Mouse (Mus musculus) midbrain, postnatal 0 days (tissue): Measurements from ENCODE around the gene Cd320. TPM values are rescaled to one million over a fixed set of nuclear protein-coding genes. Genes with fewer than 3 reads are reported as not detected.
A peak's percentile ranks its signal among the peaks of the same experiment; 100 is the strongest.

Experiments used
- ATAC-seq: fragments of 200-750 bp; cut with Nextera tagmentation; 2 replicates; pipeline ENCODE4 v1.8.0; 2017; ENCODE audit warnings: moderate number of reproducible peaks, mild to moderate bottlenecking, moderate TSS enrichment, moderate library complexity; ENCODE audit not compliant: low FRiP score
- DNase-seq: peaks from one replicate; pipeline ENCODE4 v3.0.0-alpha.2; 2015; ENCODE audit warnings: low spot score
- H3K27ac ChIP-seq: fragments of 300-500 bp; sonication (generic); 2 replicates; pipeline ENCODE4 v1.5.1; 2014; ENCODE audit warnings: low read depth, mild to moderate bottlenecking, low read length, mixed read lengths
- H3K27me3 ChIP-seq: fragments of 300-500 bp; sonication (generic); 2 replicates; pipeline ENCODE4 v1.6.1; 2014; ENCODE audit warnings: low read length, control low read depth, mixed read lengths; ENCODE audit not compliant: insufficient read depth
- H3K36me3 ChIP-seq: fragments of 300-500 bp; sonication (generic); 2 replicates; pipeline ENCODE4 v1.6.1; 2014; ENCODE audit warnings: low read length, control low read depth, mixed read lengths; ENCODE audit not compliant: insufficient read depth
- H3K4me1 ChIP-seq: fragments of 300-500 bp; sonication (generic); 2 replicates; pipeline ENCODE4 v1.6.1; 2014; ENCODE audit warnings: mild to moderate bottlenecking, control low read depth, antibody characterized with exemption, low read length, mixed read lengths; ENCODE audit not compliant: insufficient read depth
- H3K4me2 ChIP-seq: fragments of 300-500 bp; sonication (generic); 2 replicates; pipeline ENCODE4 v1.6.1; 2014; ENCODE audit warnings: low read depth, mild to moderate bottlenecking, low read length, mixed read lengths; ENCODE audit not compliant: poor library complexity, severe bottlenecking
- H3K4me3 ChIP-seq: fragments of 300-500 bp; sonication (generic); 2 replicates; pipeline ENCODE4 v1.5.1; 2014; ENCODE audit warnings: low read depth, mild to moderate bottlenecking, low read length, moderate library complexity
- H3K9ac ChIP-seq: fragments of 300-500 bp; sonication (generic); replicated peaks from 2 replicates; pipeline ENCODE4 v1.6.1; 2014; ENCODE audit warnings: mild to moderate bottlenecking, low read length, moderate library complexity, mixed read lengths; ENCODE audit not compliant: poor library complexity, severe bottlenecking
- H3K9me3 ChIP-seq: fragments of 300-500 bp; sonication (generic); 2 replicates; pipeline ENCODE4 v1.6.1; 2016; ENCODE audit warnings: low read length, control low read depth
- CTCF ChIP-seq: IDR thresholded peaks from 2 replicates; pipeline ENCODE4 v1.5.1; 2016; ENCODE audit warnings: antibody characterized with exemption, mild to moderate bottlenecking
- WGBS: fragments of 180-500 bp; shearing (Covaris S2); extraction: QIAGEN DNeasy Blood & Tissue Kit; methylation state at CpG from one replicate; pipeline ENCODE4 v1.1.7; 2014; 5-methylcytosine and 5-hydroxymethylcytosine counted together
- polyA plus RNA-seq: library from polyadenylated mRNA; unstranded; fragments of >200 nt; fragmentation: Nextera tagmentation; extraction: Ambion mirVana; gene quantifications from 2 replicates; pipeline ENCODE4 v1.2.1, GENCODE M21; 2015
- total RNA-seq: library from RNA; depleted of rRNA; stranded (reverse); fragments of >200 nt; gene quantifications from 2 replicates; pipeline ENCODE4 v1.2.3, GENCODE M21; 2014; rRNA removed

The Cd320 gene
- total RNA-seq, result 24.4 and 26.7 TPM in 2 replicates
- 46.8 and 50.0 TPM in 2 replicates for polyA plus RNA-seq

DNA sequence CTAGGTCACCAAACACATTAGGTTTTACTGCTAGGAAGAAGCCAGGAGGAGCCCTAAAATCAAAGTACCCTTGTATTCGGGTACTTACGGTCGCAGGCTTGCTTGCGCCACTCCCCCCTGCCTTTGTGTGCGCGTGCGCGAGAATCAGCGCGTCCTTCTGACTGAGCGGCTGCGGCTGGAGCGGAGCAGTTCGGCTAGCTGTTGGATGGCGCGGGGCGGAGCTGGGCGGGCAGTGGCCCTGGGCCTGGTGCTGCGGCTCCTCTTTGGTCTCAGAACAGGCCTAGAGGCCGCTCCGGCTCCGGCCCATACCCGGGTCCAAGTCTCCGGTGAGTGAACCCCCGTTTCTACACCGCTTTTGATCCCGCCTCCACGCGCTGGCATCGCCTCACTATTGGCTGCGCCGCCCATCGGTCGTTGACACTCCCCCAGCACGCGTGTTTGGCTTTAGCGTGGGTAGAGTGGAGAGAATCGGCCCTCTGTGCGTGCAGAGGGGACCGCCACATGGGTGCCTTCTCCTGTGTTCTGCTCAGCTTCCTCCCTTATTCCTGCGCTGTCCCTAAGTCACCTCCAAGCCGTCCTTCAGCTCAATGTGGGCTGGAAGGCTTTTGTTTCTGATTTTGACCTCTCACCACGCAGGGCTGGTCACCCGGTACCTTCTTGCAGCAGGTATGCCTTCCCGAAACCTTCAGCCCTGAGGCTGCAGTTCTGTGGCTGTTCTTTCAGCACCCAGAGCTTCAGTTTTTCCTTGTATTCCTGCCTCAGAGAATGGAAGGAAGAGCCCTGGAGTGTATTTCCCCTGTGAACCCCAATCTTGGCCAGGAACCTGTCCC lies at the start of gene Cd320:
Gene Cd320, plus strand, starts transcription at position 126 of the 830 bp plus-strand sequence.
- WGBS, result under 1% methylated on average over 44 of the region's 45 CpGs
- peak; percentile 35 for TF ChIP-seq CTCF

DNA sequence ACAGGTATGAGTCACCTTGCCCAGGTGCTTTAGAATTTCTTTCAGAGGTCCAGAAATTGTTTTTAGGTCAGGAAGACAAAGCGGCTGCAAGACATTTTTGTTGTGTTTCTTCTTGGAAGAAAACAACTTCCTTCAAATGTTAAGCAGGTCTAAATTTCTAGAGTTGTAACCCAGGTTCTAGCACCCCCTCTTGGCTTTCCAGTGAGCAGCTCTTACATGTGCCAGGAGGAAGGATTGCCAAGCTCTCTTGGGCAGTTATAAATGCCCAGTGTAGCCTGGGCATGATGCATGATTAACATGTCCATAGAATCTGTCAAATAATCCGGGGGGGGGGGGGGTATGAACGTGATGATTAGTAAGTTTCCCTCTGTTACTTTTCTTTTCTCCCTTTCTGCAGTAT lies 44.6 kb upstream of the Cd320 start:
- no peak for ATAC-seq

More for the DNA sequence above, at the start of gene Cd320:
- Histone ChIP-seq H3K27ac (peak within 1 kb of the TSS; percentile 77), H3K27me3 (no peaks in the 10 kb centered on the region), H3K9me3 (no peaks in the 10 kb centered on the region), H3K36me3 (peaks cover 11% of the 10 kb centered on the region), H3K9ac (peak within 1 kb of the TSS; percentile 77), H3K4me2 (peak within 1 kb of the TSS; percentile 81), H3K4me3 (peak within 1 kb of the TSS; percentile 85), H3K4me1 (peaks cover 8% of the 10 kb centered on the region)
- peak; percentile 93 for DNase-seq
- ATAC-seq, result peak; percentile 94

DNA sequence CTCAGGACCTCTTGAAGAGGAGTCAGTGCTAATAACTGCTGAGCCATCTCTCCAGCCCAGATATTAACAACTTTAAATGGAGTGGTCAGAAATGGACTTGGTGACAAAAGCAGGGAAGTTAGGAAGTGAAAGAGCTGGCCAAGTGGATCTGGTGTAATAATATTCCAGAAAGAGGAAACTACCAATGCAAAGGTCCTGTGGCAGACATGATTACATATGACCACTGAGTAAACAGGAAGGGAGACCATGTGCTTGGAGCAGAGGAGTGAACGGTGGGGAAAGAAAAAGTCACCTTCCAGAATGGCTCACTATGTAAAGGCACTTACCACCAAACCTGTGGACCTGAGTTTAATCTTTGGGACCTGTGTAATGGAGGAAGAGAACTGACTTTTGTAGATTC lies 43.6 kb upstream of the Cd320 start:
- Histone ChIP-seq H3K36me3 (no peaks in the 10 kb centered on the region), H3K27me3 (no peaks in the 10 kb centered on the region), H3K9me3 (no peaks in the 10 kb centered on the region), H3K27ac (no peak overlapping the region), H3K4me3 (no peak overlapping the region), H3K4me2 (no peak overlapping the region), H3K9ac (no peak overlapping the region), H3K4me1 (no peaks in the 10 kb centered on the region)
- no peak for TF ChIP-seq CTCF
- 59% methylated on average over 1 of the region's 1 CpGs for WGBS
- DNase-seq (no peak), ATAC-seq (no peak)

More for the DNA sequence above, 44.6 kb upstream of the Cd320 start:
- Histone ChIP-seq H3K4me3 (no peak overlapping the region), H3K27ac (no peak overlapping the region), H3K27me3 (no peaks in the 10 kb centered on the region), H3K9me3 (no peaks in the 10 kb centered on the region), H3K4me1 (no peaks in the 10 kb centered on the region), H3K4me2 (no peak overlapping the region), H3K9ac (no peak overlapping the region), H3K36me3 (no peaks in the 10 kb centered on the region)
- peak; percentile 67 for DNase-seq
- 49% methylated on average over 3 of the region's 3 CpGs for WGBS
- peak; percentile 55 for TF ChIP-seq CTCF

DNA sequence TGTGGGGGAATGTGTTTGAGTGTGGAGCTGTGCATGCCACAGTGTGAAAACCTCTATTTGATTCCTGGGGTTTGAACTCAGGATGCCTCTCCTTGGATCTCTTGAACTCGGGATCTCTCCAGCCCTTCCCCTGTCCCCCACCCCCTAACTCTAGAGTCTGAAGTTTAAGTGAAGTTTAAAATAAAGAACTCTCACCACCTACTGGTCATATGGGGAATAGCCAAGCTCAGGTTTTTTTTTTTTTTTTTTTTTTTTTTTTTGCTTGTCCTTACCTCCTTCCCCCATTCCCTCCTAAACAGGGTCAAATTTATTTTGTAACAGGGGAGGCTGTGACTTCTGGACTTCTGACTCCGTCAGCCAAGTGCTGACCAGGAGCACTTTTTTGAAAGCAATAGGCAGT lies 40.7 kb upstream of the Cd320 start:
- ATAC-seq, result no peak
- peak; percentile 24 for DNase-seq
- Histone ChIP-seq H3K4me1 (no peaks in the 10 kb centered on the region), H3K27ac (no peak overlapping the region), H3K27me3 (no peaks in the 10 kb centered on the region), H3K9me3 (no peaks in the 10 kb centered on the region), H3K4me2 (no peak overlapping the region), H3K4me3 (no peak overlapping the region), H3K9ac (no peak overlapping the region), H3K36me3 (no peaks in the 10 kb centered on the region)
- peak; percentile 74 for TF ChIP-seq CTCF
- 10% methylated on average over 2 of the region's 2 CpGs for WGBS

DNA sequence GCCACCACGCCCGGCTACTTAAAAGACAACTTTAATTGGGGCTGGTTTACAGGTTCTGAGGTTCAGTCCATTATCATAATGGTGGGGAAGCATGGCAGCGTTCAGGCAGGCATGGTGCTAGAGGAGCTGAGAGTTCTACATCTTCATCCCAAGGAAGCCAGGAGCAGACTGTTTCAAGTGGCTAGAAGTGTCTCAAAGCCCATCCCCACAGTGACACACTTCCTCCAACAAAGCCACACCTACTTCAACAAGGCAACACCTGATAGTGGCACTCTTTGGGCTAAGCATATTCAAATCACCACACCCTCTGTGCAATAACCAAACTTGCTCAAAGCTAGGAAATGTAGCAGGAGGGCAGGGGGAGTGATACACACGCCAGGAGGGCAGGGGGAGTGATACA lies 38.7 kb upstream of the Cd320 start:
- Histone ChIP-seq H3K36me3 (no peaks in the 10 kb centered on the region), H3K9me3 (no peaks in the 10 kb centered on the region), H3K4me3 (no peak overlapping the region), H3K4me1 (no peaks in the 10 kb centered on the region), H3K27me3 (no peaks in the 10 kb centered on the region), H3K27ac (no peak overlapping the region), H3K9ac (no peak overlapping the region), H3K4me2 (no peak overlapping the region)
- 56% methylated on average over 4 of the region's 4 CpGs for WGBS
- no peak for TF ChIP-seq CTCF
- no peak for DNase-seq
- no peak for ATAC-seq

DNA sequence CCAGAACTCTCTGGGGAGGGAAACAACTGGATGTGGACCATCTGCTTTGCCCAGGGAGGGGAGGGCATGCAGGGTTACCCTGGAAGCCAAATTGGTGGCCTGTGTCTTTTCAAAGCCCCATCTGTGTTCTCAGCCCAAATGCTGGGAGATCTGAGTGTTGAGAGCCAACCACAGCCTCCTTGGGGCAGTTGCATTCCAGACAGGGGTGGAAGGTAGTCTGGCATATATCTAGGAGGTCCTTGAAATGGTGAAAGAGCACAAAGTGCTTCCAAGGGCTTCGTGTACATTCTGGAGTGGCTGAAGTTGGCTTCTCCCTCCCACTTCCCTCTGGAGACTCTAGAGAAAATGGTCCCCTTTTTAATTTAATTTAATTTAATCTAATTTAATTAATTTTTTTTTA lies 38.1 kb upstream of the Cd320 start:
- H3K27me3 ChIP-seq, result no peaks in the 10 kb centered on the region
- H3K9me3 ChIP-seq, result no peaks in the 10 kb centered on the region
- no peak overlapping the region for H3K4me3 ChIP-seq
- no peaks in the 10 kb centered on the region for H3K36me3 ChIP-seq
- no peaks in the 10 kb centered on the region for H3K4me1 ChIP-seq
- no peak for DNase-seq
- WGBS, result 57% methylated on average over 1 of the region's 1 CpGs
- no peak overlapping the region for H3K27ac ChIP-seq
- H3K9ac ChIP-seq, result no peak overlapping the region
- no peak for ATAC-seq
- H3K4me2 ChIP-seq, result no peak overlapping the region
- no peak for TF ChIP-seq CTCF
